Mouse (Mus musculus): ENCODE measurements around the gene Ctcf. TPM values are rescaled to one million over a fixed set of nuclear protein-coding genes. Genes with fewer than 3 reads are reported as not detected.

Ctcf gene
- polyA plus RNA-seq, 1 experiment from 2014 or later: 116 TPM

- no peaks in the 10 kb centered on the region for H3K27me3 ChIP-seq (ENCODE audit: control insufficient read depth, insufficient read depth, low read length)
- no peak overlapping the region for H3K4me2 ChIP-seq (ENCODE audit: low read depth, low read length)
Measured at GRCm38 (mm10) chr8:105692449-105693182, 56.2 kb downstream of the Ctcf start.

DNA sequence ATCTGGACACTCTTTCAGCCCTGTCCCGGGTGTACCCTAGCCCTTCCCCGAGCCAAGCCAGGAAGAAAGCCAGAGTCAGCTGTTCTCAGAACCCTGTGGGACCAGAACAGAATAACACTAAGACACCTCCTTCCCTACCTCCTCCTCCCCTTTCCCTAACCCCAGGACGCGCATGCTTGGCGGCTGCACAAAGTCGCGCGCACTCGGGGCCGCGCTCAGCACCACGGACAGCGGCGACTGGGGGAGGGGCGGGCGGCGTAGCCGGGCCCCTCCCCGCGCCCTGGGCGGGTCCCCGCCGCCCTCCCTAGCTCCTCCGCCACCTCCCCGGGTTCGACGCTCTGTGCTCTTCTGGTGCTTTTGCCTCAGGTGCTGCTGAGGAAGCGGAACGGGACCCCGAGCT is 57.3 kb downstream of the Ctcf start:
- Histone ChIP-seq H3K27ac (replicated peaks; ENCODE audit: low read depth, low read length) (no peak overlapping the region), H3K27me3 (ENCODE audit: control insufficient read depth, insufficient read depth, low read length) (no peaks in the 10 kb centered on the region), H3K9ac (replicated peaks; ENCODE audit: low read length) (peak overlapping the region; percentile 44), H3K4me1 (ENCODE audit: control insufficient read depth, insufficient read depth, low read length) (peaks cover 8% of the 10 kb centered on the region), H3K36me3 (replicated peaks; ENCODE audit: control insufficient read depth, insufficient read depth, low read depth, low read length) (no peaks in the 10 kb centered on the region; the same call in none of the 2 replicates), H3K4me2 (ENCODE audit: low read depth, low read length) (peak overlapping the region; percentile 91), H3K9me3 (replicated peaks; ENCODE audit: control insufficient read depth, low read length) (no peaks in the 10 kb centered on the region), H3K4me3 (ENCODE audit: low read depth, low read length) (peak overlapping the region; percentile 31)
- DNase-seq (ENCODE audit: low spot score): peak; percentile 72
- WGBS: 2% methylated on average over 30 of the region's 30 CpGs
- ATAC-seq (replicated peaks; ENCODE audit: insufficient number of reproducible peaks, low FRiP score, low TSS enrichment, low read depth): peak; percentile 27; the same call in 1 of the 2 replicates

More at GRCm38 (mm10) chr8:105692449-105693182, 56.2 kb downstream of the Ctcf start:
- DNase-seq (ENCODE audit: low spot score) (no peak), ATAC-seq (replicated peaks; ENCODE audit: insufficient number of reproducible peaks, low FRiP score, low TSS enrichment, low read depth) (no peak)
- H3K36me3 ChIP-seq (replicated peaks; ENCODE audit: control insufficient read depth, insufficient read depth, low read depth, low read length): no peaks in the 10 kb centered on the region; the same call in none of the 2 replicates
- no peak overlapping the region for H3K4me3 ChIP-seq (ENCODE audit: low read depth, low read length)
- no peak overlapping the region for H3K9ac ChIP-seq (replicated peaks; ENCODE audit: low read length)
- peaks cover 8% of the 10 kb centered on the region for H3K4me1 ChIP-seq (ENCODE audit: control insufficient read depth, insufficient read depth, low read length)
- no peaks in the 10 kb centered on the region for H3K9me3 ChIP-seq (replicated peaks; ENCODE audit: control insufficient read depth, low read length)
- H3K27ac ChIP-seq (replicated peaks; ENCODE audit: low read depth, low read length): no peak overlapping the region
- 89% methylated on average over 11 of the region's 11 CpGs for WGBS

DNA sequence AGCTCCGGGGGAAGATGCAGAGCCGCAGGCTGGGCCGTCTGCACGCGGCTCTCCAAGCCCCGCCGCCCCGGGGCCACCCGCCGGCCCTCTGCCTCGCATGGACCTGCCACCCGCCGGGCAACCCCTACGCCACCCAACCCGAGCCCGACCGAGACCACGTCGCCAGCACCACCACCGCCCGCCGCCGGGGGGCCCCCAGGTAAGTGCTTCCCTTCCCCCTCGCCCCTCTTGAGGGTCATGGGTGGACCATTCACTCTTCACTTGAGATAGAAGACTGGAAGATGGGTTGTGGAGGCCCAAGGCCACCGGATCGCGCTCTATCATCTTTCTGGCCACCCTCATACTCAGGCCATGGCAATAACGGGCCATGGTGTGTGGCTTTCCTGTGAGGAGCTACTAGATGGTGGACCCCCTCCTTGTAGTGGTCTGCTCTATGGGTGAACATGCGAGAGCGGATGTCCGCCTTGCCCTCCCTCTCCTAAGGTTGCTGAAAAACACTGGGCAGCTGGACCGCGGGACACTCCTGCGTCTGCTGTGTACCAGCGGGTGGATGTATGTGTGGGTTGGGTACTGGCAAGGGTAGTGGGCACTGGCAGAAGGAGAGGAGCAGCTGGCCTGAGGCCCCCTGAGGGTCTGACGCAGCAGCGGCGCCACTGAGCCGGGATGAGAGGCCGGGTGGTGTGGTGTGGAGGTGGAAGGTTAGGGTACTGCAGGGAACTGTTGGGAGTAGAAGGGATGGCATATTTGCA is 57.9 kb downstream of the Ctcf start:
- H3K9me3 ChIP-seq (replicated peaks; ENCODE audit: control insufficient read depth, low read length): no peaks in the 10 kb centered on the region
- peak; percentile 9 for DNase-seq (ENCODE audit: low spot score)

DNA sequence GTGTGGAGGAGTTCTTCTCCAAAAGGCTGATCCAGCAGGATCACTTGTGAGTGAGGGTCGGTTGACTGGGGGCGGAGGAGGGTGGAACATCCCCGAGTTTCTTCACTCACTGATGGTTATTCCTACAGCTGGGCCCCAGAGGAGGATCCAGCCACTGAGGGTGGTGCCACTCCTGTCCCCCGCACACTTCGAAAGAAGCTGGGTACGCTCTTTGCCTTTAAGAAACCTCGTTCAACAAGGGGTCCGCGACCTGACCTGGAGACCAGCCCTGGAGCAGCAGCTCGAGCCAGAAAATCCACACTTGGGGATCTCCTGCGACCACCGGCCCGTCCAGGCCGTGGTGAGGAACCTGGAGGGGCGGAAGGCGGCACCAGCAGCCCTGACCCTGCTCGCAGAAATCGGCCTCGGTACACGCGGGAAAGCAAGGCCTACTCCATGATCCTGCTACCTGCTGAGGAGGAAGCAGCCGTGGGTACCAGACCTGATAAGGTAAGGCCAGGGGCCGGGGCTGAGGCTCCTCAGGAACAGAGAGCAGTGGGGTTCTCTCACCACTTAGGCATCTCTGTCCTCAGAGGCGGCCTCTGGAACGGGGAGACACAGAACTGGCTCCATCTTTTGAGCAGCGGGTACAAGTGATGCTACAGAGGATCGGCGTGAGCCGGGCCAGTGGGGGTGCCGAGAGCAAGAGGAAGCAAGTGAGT is 58.9 kb downstream of the Ctcf start:
- H3K27me3 ChIP-seq (ENCODE audit: control insufficient read depth, insufficient read depth, low read length): no peaks in the 10 kb centered on the region
- H3K4me1 ChIP-seq (ENCODE audit: control insufficient read depth, insufficient read depth, low read length): peaks cover 12% of the 10 kb centered on the region
- H3K27ac ChIP-seq (replicated peaks; ENCODE audit: low read depth, low read length): no peak overlapping the region
- no peaks in the 10 kb centered on the region; the same call in none of the 2 replicates for H3K36me3 ChIP-seq (replicated peaks; ENCODE audit: control insufficient read depth, insufficient read depth, low read depth, low read length)
- 80% methylated on average over 30 of the region's 30 CpGs for WGBS
- no peak overlapping the region for H3K4me3 ChIP-seq (ENCODE audit: low read depth, low read length)
- no peak overlapping the region for H3K9ac ChIP-seq (replicated peaks; ENCODE audit: low read length)
- DNase-seq (ENCODE audit: low spot score) (no peak), ATAC-seq (replicated peaks; ENCODE audit: insufficient number of reproducible peaks, low FRiP score, low TSS enrichment, low read depth) (no peak)
- H3K4me2 ChIP-seq (ENCODE audit: low read depth, low read length): no peak overlapping the region
- H3K9me3 ChIP-seq (replicated peaks; ENCODE audit: control insufficient read depth, low read length): no peaks in the 10 kb centered on the region

More for the DNA sequence above, 57.9 kb downstream of the Ctcf start:
- ATAC-seq (replicated peaks; ENCODE audit: insufficient number of reproducible peaks, low FRiP score, low TSS enrichment, low read depth): peak; percentile 44
- H3K36me3 ChIP-seq (replicated peaks; ENCODE audit: control insufficient read depth, insufficient read depth, low read depth, low read length): no peaks in the 10 kb centered on the region; the same call in none of the 2 replicates
- peak overlapping the region; percentile 91 for H3K4me2 ChIP-seq (ENCODE audit: low read depth, low read length)
- H3K4me3 ChIP-seq (ENCODE audit: low read depth, low read length): peak overlapping the region; percentile 31
- H3K27ac ChIP-seq (replicated peaks; ENCODE audit: low read depth, low read length): no peak overlapping the region
- WGBS: 9% methylated on average over 37 of the region's 40 CpGs
- no peaks in the 10 kb centered on the region for H3K27me3 ChIP-seq (ENCODE audit: control insufficient read depth, insufficient read depth, low read length)
- peaks cover 8% of the 10 kb centered on the region for H3K4me1 ChIP-seq (ENCODE audit: control insufficient read depth, insufficient read depth, low read length)
- H3K9ac ChIP-seq (replicated peaks; ENCODE audit: low read length): peak overlapping the region; percentile 44

DNA sequence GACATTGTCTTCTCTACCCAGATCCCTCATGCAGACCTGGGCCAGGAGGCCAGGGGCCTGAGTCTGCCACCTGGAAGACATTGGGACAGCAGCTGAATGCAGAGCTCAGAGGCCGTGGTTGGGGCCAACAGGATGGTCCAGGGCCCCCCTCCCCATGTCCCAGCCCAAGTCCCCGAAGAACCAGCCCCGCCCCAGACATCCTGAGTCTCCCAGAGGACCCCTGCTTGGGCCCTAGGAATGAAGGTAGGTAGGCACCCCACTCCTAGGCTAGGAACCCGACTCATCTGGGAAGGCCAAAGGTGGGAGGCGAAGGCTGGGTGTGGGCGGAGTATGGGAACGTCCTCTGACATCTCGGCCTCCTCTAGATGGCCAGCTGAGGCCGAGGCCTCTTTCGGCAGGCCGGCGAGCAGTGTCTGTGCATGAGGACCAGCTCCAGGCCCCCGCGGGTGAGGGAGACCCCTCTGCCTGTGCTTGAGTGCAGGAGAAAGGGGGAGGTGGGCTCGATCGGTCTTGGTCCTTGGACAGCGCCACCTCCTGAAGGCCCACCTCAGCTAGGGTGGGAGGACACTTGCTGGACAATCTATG is 60.9 kb downstream of the Ctcf start:
- H3K4me2 ChIP-seq (ENCODE audit: low read depth, low read length): no peak overlapping the region
- 92% methylated on average over 17 of the region's 17 CpGs for WGBS
- no peak overlapping the region for H3K9ac ChIP-seq (replicated peaks; ENCODE audit: low read length)
- no peaks in the 10 kb centered on the region for H3K27me3 ChIP-seq (ENCODE audit: control insufficient read depth, insufficient read depth, low read length)
- H3K4me3 ChIP-seq (ENCODE audit: low read depth, low read length): no peak overlapping the region
- peaks cover 15% of the 10 kb centered on the region for H3K4me1 ChIP-seq (ENCODE audit: control insufficient read depth, insufficient read depth, low read length)
- DNase-seq (ENCODE audit: low spot score) (no peak), ATAC-seq (replicated peaks; ENCODE audit: insufficient number of reproducible peaks, low FRiP score, low TSS enrichment, low read depth) (no peak)
- no peaks in the 10 kb centered on the region for H3K9me3 ChIP-seq (replicated peaks; ENCODE audit: control insufficient read depth, low read length)
- H3K27ac ChIP-seq (replicated peaks; ENCODE audit: low read depth, low read length): no peak overlapping the region
- no peaks in the 10 kb centered on the region; the same call in none of the 2 replicates for H3K36me3 ChIP-seq (replicated peaks; ENCODE audit: control insufficient read depth, insufficient read depth, low read depth, low read length)

DNA sequence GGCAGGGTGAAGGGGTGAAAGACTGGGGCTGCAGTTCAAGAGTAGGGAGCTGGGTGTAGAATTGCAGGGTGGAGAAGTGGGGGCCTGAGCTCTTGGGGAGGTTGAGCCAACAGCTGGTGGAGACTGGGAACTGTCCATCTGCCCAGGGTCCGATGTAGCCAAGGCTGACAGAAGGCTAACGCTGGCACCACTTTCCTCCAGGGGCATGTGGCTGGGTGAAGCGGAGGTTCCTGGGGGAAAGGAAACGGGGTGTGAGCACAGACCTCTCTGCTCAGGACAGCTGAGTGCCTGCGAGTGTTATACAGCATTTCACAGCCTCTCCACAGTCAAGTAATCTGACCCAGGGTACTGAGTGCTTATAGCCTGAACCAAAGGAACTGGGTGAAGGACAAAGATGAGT is 62.4 kb downstream of the Ctcf start:
- Histone ChIP-seq H3K27me3 (ENCODE audit: control insufficient read depth, insufficient read depth, low read length) (no peaks in the 10 kb centered on the region), H3K4me3 (ENCODE audit: low read depth, low read length) (no peak overlapping the region), H3K9me3 (replicated peaks; ENCODE audit: control insufficient read depth, low read length) (no peaks in the 10 kb centered on the region), H3K27ac (replicated peaks; ENCODE audit: low read depth, low read length) (no peak overlapping the region), H3K9ac (replicated peaks; ENCODE audit: low read length) (no peak overlapping the region), H3K4me1 (ENCODE audit: control insufficient read depth, insufficient read depth, low read length) (peaks cover 14% of the 10 kb centered on the region), H3K4me2 (ENCODE audit: low read depth, low read length) (no peak overlapping the region), H3K36me3 (replicated peaks; ENCODE audit: control insufficient read depth, insufficient read depth, low read depth, low read length) (peaks cover 3% of the 10 kb centered on the region)
- 91% methylated on average over 5 of the region's 5 CpGs for WGBS
- no peak for DNase-seq (ENCODE audit: low spot score)
- ATAC-seq (replicated peaks; ENCODE audit: insufficient number of reproducible peaks, low FRiP score, low TSS enrichment, low read depth): no peak

GRCm38 (mm10) chr8:105699488-105700215 is 63.3 kb downstream of the Ctcf start:
- Histone ChIP-seq H3K4me2 (ENCODE audit: low read depth, low read length) (peak overlapping the region; percentile 87), H3K27ac (replicated peaks; ENCODE audit: low read depth, low read length) (no peak overlapping the region), H3K27me3 (ENCODE audit: control insufficient read depth, insufficient read depth, low read length) (no peaks in the 10 kb centered on the region), H3K9ac (replicated peaks; ENCODE audit: low read length) (peak overlapping the region; percentile 56; the same call in 1 of the 2 replicates), H3K36me3 (replicated peaks; ENCODE audit: control insufficient read depth, insufficient read depth, low read depth, low read length) (peaks cover 3% of the 10 kb centered on the region), H3K9me3 (replicated peaks; ENCODE audit: control insufficient read depth, low read length) (no peaks in the 10 kb centered on the region), H3K4me1 (ENCODE audit: control insufficient read depth, insufficient read depth, low read length) (peaks cover 8% of the 10 kb centered on the region), H3K4me3 (ENCODE audit: low read depth, low read length) (peak overlapping the region; percentile 57)
- no peak for DNase-seq (ENCODE audit: low spot score)
- ATAC-seq (replicated peaks; ENCODE audit: insufficient number of reproducible peaks, low FRiP score, low TSS enrichment, low read depth): no peak
- WGBS: 87% methylated on average over 11 of the region's 11 CpGs
